Mouse (Mus musculus): ENCODE measurements around the gene Gm15107. TPM values are rescaled to one million over a fixed set of nuclear protein-coding genes. Genes with fewer than 3 reads are reported as not detected.

The Gm15107 gene
- polyA plus RNA-seq (2012; ENCODE audit: low replicate concordance), result not detected in 2 replicates

GRCm38 (mm10) chrX:148180424-148180823, at the start of gene Gm15107:
Gene Gm15107, plus strand, starts transcription at chrX:148180724.

Other genes starting within 250 kb of the Gm15107 start
- gene Gm15080, start 187.7 kb upstream of the Gm15107 start, polyA plus RNA-seq (2012; ENCODE audit: low replicate concordance), result not detected in 2 replicates